Mouse (Mus musculus) limb, embryonic 12.5 days (tissue): ENCODE data around the gene Gfod2. TPM values are rescaled to one million over a fixed set of nuclear protein-coding genes. Genes with fewer than 3 reads are reported as not detected.
A peak's percentile ranks its signal among the peaks of the same experiment; 100 is the strongest.

Experiments used
- ATAC-seq: fragments of 200-750 bp; cut with Nextera tagmentation; 2 replicates; pipeline ENCODE4 v1.8.0; 2017; ENCODE audit warnings: low read depth, moderate TSS enrichment; ENCODE audit not compliant: insufficient number of reproducible peaks, insufficient read depth, low FRiP score, low TSS enrichment
- H3K27ac ChIP-seq: fragments of 300-500 bp; sonication (generic); 2 replicates; pipeline ENCODE4 v1.5.1; 2016; ENCODE audit warnings: mild to moderate bottlenecking, moderate library complexity
- H3K27me3 ChIP-seq: fragments of 300-500 bp; sonication (generic); 2 replicates; pipeline ENCODE4 v1.6.1; 2016; ENCODE audit warnings: mild to moderate bottlenecking, moderate library complexity
- H3K36me3 ChIP-seq: fragments of 300-500 bp; sonication (generic); 2 replicates; pipeline ENCODE4 v1.6.1; 2016; ENCODE audit warnings: mild to moderate bottlenecking, moderate library complexity
- H3K4me1 ChIP-seq: fragments of 300-500 bp; sonication (generic); replicated peaks from 2 replicates; pipeline ENCODE4 v1.6.1; 2016
- H3K4me2 ChIP-seq: fragments of 300-500 bp; sonication (generic); 2 replicates; pipeline ENCODE4 v1.6.1; 2016; ENCODE audit warnings: mild to moderate bottlenecking, moderate library complexity
- H3K4me3 ChIP-seq: fragments of 300-500 bp; sonication (generic); replicated peaks from 2 replicates; pipeline ENCODE4 v1.5.1; 2016; ENCODE audit warnings: mild to moderate bottlenecking
- H3K9ac ChIP-seq: fragments of 300-500 bp; sonication (generic); replicated peaks from 2 replicates; pipeline ENCODE4 v1.6.1; 2016; ENCODE audit warnings: mild to moderate bottlenecking, moderate library complexity
- H3K9me3 ChIP-seq: fragments of 300-500 bp; sonication (generic); 2 replicates; pipeline ENCODE4 v1.6.1; 2016; ENCODE audit warnings: mild to moderate bottlenecking, moderate library complexity
- WGBS: fragments of 180-500 bp; shearing (Covaris S2); methylation state at CpG from one replicate; pipeline ENCODE4 v1.1.7; 2016; 5-methylcytosine and 5-hydroxymethylcytosine counted together
- polyA plus RNA-seq: library from polyadenylated mRNA; unstranded; fragments of >200 nt; fragmentation: Nextera tagmentation; extraction: Ambion mirVana; gene quantifications from 2 replicates; pipeline ENCODE4 v1.2.1, GENCODE M21; 2016

Gfod2 gene
- polyA plus RNA-seq, 1 experiment from 2014 or later: 30.2 TPM

- Histone ChIP-seq H3K9me3 (no peaks in the 10 kb centered on the region), H3K36me3 (no peaks in the 10 kb centered on the region), H3K4me2 (peak overlapping the region; percentile 77), H3K9ac (peak overlapping the region; percentile 76), H3K4me3 (peak overlapping the region; percentile 81), H3K4me1 (peaks cover 9% of the 10 kb centered on the region; the same call in 1 of the 2 replicates), H3K27ac (peak overlapping the region; percentile 72), H3K27me3 (no peaks in the 10 kb centered on the region)
- WGBS: 2% methylated on average over 12 of the region's 12 CpGs
- ATAC-seq: peak; percentile 30; the same call in 1 of the 2 replicates
Observed at GRCm38 (mm10) chr8:105757796-105758276, 628 bp downstream of the Gfod2 start.

DNA sequence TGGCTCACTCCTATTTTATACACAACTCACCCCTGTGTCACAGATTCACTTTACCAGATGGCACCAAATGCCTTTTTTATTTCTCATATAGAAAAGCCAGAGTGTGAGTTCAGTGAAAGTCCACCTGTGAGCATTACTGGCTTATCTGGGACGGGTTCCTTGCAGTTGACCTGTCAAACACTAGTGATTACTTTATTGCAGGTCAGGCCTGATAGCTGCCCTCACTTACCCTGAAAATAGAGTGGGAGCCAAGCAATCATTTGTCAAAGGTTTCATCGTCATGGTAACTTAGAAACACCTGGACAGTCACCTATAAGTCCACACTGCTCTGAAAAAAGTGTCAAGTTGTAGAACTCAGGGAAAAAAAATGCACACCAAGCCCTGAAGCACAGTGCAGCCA lies 3.8 kb downstream of the Gfod2 start:
- Histone ChIP-seq H3K27ac (no peak overlapping the region), H3K36me3 (no peaks in the 10 kb centered on the region), H3K4me1 (peaks cover 21% of the 10 kb centered on the region), H3K27me3 (no peaks in the 10 kb centered on the region), H3K4me3 (no peak overlapping the region), H3K9ac (no peak overlapping the region), H3K4me2 (no peak overlapping the region), H3K9me3 (no peaks in the 10 kb centered on the region)
- no peak for ATAC-seq
- 57% methylated on average over 2 of the region's 2 CpGs for WGBS

DNA sequence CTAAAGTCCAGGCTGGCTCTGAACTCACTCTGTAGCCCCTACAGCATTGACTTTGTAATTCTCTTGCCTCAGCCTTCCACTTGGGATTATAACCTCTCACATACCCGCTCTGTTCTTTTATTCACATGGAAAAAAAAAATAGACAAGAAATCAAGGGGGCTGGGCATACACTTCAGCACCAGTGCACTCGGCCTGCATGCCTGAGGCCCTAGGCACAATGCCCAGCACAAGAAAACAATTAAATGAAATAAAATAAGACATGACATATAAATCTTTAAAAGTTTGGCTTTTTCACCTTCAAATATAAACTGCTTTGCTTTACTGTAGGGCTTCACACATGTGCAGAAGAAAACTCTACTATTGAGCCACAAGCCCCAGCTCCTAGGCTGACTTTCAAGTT lies 4.5 kb downstream of the Gfod2 start:
- Histone ChIP-seq H3K9ac (no peak overlapping the region), H3K4me2 (no peak overlapping the region), H3K27me3 (no peaks in the 10 kb centered on the region), H3K27ac (no peak overlapping the region), H3K36me3 (no peaks in the 10 kb centered on the region), H3K4me3 (no peak overlapping the region), H3K4me1 (peaks cover 25% of the 10 kb centered on the region), H3K9me3 (no peaks in the 10 kb centered on the region)
- 65% methylated on average over 2 of the region's 2 CpGs for WGBS
- no peak for ATAC-seq

GRCm38 (mm10) chr8:105750606-105751005 lies 7.9 kb downstream of the Gfod2 start:
- Histone ChIP-seq H3K27me3 (no peaks in the 10 kb centered on the region), H3K27ac (peak overlapping the region; percentile 56), H3K9ac (no peak overlapping the region), H3K4me3 (no peak overlapping the region), H3K36me3 (no peaks in the 10 kb centered on the region), H3K4me1 (peaks cover 26% of the 10 kb centered on the region), H3K9me3 (no peaks in the 10 kb centered on the region), H3K4me2 (peak overlapping the region; percentile 32)
- no peak for ATAC-seq
- 8% methylated on average over 11 of the region's 11 CpGs for WGBS

- Histone ChIP-seq H3K9ac (no peak overlapping the region), H3K27me3 (no peaks in the 10 kb centered on the region), H3K27ac (no peak overlapping the region), H3K4me2 (no peak overlapping the region), H3K4me1 (peaks cover 14% of the 10 kb centered on the region), H3K36me3 (peaks cover 10% of the 10 kb centered on the region; the same call in 1 of the 2 replicates), H3K9me3 (no peaks in the 10 kb centered on the region), H3K4me3 (no peak overlapping the region)
- no peak for ATAC-seq
- WGBS: 85% methylated on average over 4 of the region's 4 CpGs
Observed at GRCm38 (mm10) chr8:105743301-105743700, 15.2 kb downstream of the Gfod2 start.

DNA sequence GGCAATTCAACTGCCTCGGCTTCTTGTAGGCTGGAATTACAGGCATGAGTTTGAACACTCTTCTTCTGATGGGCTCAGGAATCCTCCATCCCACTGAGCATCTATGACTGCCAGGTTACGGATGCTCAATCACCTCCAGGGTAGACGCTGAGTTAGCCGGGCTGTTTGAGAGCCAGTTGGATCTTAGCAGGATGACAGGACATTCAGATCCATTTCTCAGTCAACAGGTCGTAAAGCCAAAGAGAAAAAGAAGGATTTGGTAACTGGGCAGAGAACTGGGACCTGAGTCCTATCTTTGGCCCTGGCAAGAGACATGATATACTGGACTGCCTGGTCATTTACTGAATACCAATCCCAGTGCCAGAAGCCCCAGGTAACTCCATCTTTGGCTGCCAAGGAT lies 19.2 kb downstream of the Gfod2 start:
- Histone ChIP-seq H3K4me3 (no peak overlapping the region), H3K9ac (no peak overlapping the region), H3K4me1 (peaks cover 7% of the 10 kb centered on the region; the same call in 1 of the 2 replicates), H3K9me3 (no peaks in the 10 kb centered on the region), H3K27ac (no peak overlapping the region), H3K36me3 (peaks cover 17% of the 10 kb centered on the region; the same call in 1 of the 2 replicates), H3K27me3 (no peaks in the 10 kb centered on the region), H3K4me2 (no peak overlapping the region)
- no peak for ATAC-seq
- 87% methylated on average over 5 of the region's 5 CpGs for WGBS

GRCm38 (mm10) chr8:105732186-105732585 lies 26.3 kb downstream of the Gfod2 start:
- WGBS: 95% methylated on average over 5 of the region's 5 CpGs
- Histone ChIP-seq H3K9me3 (no peaks in the 10 kb centered on the region), H3K27ac (no peak overlapping the region), H3K4me2 (no peak overlapping the region), H3K27me3 (no peaks in the 10 kb centered on the region), H3K4me1 (no peaks in the 10 kb centered on the region), H3K36me3 (peaks cover 17% of the 10 kb centered on the region), H3K4me3 (no peak overlapping the region), H3K9ac (no peak overlapping the region)
- no peak for ATAC-seq

GRCm38 (mm10) chr8:105727397-105728124 lies 30.9 kb downstream of the Gfod2 start:
- no peak overlapping the region for H3K4me3 ChIP-seq
- peaks cover 46% of the 10 kb centered on the region for H3K36me3 ChIP-seq
- H3K9ac ChIP-seq: no peak overlapping the region
- WGBS: 84% methylated on average over 18 of the region's 18 CpGs
- H3K27me3 ChIP-seq: no peaks in the 10 kb centered on the region
- H3K9me3 ChIP-seq: no peaks in the 10 kb centered on the region
- H3K4me2 ChIP-seq: no peak overlapping the region
- ATAC-seq: no peak
- H3K4me1 ChIP-seq: no peaks in the 10 kb centered on the region
- peak overlapping the region; percentile 35; the same call in 1 of the 2 replicates for H3K27ac ChIP-seq

- Histone ChIP-seq H3K9ac (no peak overlapping the region), H3K4me1 (no peaks in the 10 kb centered on the region), H3K36me3 (peaks cover 47% of the 10 kb centered on the region), H3K4me3 (no peak overlapping the region), H3K27ac (no peak overlapping the region), H3K4me2 (no peak overlapping the region), H3K9me3 (no peaks in the 10 kb centered on the region), H3K27me3 (no peaks in the 10 kb centered on the region)
- ATAC-seq: no peak
- WGBS: 73% methylated on average over 5 of the region's 5 CpGs
Observed at GRCm38 (mm10) chr8:105725726-105726125, 32.7 kb downstream of the Gfod2 start.

DNA sequence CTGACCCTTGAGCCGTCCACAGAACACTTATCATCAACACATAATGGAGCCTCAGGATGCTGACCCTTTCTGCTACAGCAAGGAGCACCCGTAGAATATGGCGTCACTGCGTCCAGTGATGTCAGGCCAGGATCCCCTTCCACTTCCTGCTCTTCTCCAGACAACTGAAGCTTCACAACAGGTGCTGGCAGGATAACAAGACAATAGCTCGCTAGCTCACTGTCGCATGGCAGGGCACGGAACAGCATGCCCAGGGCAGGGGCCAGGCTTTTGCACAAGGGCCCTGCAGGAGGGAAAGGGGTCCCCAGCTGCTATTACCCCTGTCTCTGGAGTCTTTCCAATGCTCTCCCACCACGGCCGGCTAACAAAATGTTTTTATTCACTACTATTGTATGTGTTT lies 35.6 kb downstream of the Gfod2 start:
- Histone ChIP-seq H3K9ac (no peak overlapping the region), H3K27me3 (no peaks in the 10 kb centered on the region), H3K36me3 (peaks cover 44% of the 10 kb centered on the region), H3K4me3 (no peak overlapping the region), H3K9me3 (no peaks in the 10 kb centered on the region), H3K27ac (no peak overlapping the region), H3K4me1 (no peaks in the 10 kb centered on the region), H3K4me2 (no peak overlapping the region)
- WGBS: 92% methylated on average over 9 of the region's 9 CpGs
- no peak for ATAC-seq

- Histone ChIP-seq H3K36me3 (peaks cover 48% of the 10 kb centered on the region), H3K27ac (no peak overlapping the region), H3K9ac (no peak overlapping the region), H3K27me3 (no peaks in the 10 kb centered on the region), H3K4me2 (no peak overlapping the region), H3K9me3 (no peaks in the 10 kb centered on the region), H3K4me1 (no peaks in the 10 kb centered on the region), H3K4me3 (no peak overlapping the region)
- no peak for ATAC-seq
- 88% methylated on average over 4 of the region's 4 CpGs for WGBS
Observed at GRCm38 (mm10) chr8:105719637-105720036, 38.8 kb downstream of the Gfod2 start.
